Mouse (Mus musculus) cerebellum, adult 18-20 months (tissue): ENCODE results near the gene Vat1.
"Not testable (repeated sequence)": the region's sequence is repeated elsewhere in the genome, so short reads cannot be mapped to it uniquely, and the experiment has no call there.

Experiments used
- DNase-seq, 2 experiments: peaks; one replicate each; pipeline ENCODE4 v3.0.0; 2021

Vat1 gene

DNA sequence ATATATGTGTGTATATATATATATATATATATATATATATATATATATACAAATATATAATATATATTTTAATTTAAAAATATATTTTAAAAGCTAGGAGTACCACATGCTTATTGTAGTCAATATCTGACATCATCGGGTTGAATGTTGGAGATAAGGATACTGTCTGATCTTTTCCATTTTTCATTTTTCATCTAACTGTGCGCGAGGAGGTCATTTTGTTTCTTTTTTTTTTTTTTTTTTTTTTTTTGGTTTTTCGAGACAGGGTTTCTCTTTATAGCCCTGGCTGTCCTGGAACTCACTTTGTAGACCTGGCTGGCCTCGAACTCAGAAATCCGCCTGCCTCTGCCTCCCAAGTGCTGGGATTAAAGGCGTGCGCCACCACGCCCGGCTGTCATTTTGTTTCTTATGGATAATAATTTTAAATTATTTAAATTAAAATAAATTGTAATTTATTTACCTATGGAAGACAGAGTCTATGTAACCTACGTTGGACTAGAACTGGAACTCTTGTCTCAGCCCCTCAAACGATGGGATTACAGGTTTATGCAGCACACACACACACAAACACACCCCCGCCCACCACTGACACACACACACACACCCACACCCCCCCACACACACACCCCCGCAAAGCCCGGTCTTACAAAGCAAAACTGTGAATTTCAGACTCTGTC lies 24.4 kb downstream of the Vat1 start:
- DNase-seq, result not testable (repeated sequence)

DNA sequence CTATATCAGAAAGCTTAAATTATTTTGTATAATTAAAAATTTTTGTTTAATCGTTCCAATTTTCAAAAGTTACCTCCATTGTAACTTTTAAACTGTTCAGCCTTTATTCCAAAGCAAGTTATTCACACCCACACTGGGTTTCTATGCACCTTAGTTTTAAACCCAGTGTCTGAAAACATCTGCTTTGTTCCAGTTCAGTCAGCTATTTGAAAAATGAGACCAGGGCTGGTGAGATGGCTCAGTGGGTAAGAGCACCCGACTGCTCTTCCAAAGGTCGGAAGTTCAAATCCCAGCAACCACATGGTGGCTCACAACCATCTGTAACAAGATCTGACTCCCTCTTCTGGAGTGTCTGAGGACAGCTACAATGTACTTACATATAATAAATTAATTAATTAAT lies 28.0 kb downstream of the Vat1 start:
- DNase-seq, result not testable (repeated sequence)

- DNase-seq, result no peak
Measured at GRCm38 (mm10) chr11:101436916-101437315, 29.1 kb downstream of the Vat1 start.

- no peak for DNase-seq
Measured at GRCm38 (mm10) chr11:101435831-101436230, 30.2 kb downstream of the Vat1 start.

GRCm38 (mm10) chr11:101433396-101433795 lies 32.6 kb downstream of the Vat1 start:
- peak; percentile 64 to 66 for DNase-seq

- no peak for DNase-seq
Measured at GRCm38 (mm10) chr11:101431327-101431726, 34.7 kb downstream of the Vat1 start.

DNA sequence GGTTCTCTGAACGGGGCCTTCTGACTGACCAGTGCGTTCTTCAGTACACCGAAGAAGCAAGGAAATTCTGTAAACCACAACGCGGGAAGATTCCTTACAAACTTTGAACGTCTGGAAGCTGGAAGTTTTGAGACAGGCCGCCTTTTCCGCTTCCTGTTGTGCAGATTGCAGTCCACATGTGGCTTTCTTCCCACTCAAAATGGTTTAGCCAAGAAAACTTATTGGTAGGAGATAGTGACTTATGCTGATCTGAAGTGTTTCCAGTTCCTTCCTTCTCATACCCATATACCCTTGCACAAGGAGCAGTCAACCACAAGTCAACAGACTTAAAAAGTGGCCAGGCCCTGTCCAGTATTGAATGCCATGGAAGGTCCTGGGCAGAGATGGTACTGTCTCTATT lies 39.9 kb downstream of the Vat1 start:
- no peak for DNase-seq

DNA sequence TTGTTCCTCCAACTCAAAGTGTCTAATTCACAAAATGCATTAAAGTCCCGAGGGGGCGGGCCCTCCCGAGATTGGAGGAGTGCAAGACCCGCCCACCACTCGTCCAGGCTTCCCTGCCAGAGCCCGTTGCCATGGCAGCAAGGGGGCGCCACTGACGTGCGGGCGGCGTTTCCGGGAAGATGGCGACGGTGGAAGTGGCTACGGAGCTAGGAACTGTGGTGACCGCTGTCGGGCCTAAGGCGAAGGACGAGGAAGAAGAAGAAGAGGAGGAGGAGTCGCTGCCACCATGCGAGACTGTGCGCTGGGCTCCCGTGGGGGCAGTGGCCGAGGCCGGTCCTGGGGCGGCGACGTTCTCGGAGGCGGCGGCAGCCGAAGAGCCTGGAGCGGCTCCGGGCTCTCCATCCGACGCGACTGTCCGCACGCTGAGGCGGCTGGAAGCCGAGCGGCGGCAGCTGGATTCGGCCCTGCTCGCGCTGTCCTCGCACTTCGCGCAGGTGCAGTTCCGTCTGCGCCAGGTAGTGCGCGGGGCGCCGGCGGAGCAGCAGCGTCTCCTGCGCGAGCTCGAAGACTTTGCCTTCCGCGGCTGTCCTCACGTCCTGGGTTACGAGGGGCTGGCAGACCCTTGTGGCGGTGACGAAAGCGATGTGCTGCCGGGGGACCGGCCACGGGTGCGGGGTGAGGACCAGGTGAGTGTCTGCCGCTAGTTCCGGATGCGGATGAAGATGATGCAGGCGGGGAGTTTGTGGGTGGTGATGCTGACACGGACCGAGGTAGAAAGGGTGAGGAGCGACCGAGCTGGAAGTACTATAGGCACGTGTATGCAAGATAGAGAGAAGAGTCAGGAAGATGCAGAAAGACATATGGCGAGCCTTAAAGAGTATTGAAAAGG lies 40.9 kb downstream of the Vat1 start, which contains the start of the genes Rundc1 and Ptges3l:
TSS of gene Rundc1 (plus strand) at position 161 of the 889 bp plus-strand sequence.
TSS of gene Ptges3l (minus strand) at position 409 of the 889 bp plus-strand sequence.
- DNase-seq, result peak; percentile 98

GRCm38 (mm10) chr11:101424105-101424851 lies 41.8 kb downstream of the Vat1 start, which contains the start of gene Gm27029:
TSS of gene Gm27029 (minus strand) at chr11:101424796.
- peak in 1 of 2 experiments; percentile 21 for DNase-seq

DNA sequence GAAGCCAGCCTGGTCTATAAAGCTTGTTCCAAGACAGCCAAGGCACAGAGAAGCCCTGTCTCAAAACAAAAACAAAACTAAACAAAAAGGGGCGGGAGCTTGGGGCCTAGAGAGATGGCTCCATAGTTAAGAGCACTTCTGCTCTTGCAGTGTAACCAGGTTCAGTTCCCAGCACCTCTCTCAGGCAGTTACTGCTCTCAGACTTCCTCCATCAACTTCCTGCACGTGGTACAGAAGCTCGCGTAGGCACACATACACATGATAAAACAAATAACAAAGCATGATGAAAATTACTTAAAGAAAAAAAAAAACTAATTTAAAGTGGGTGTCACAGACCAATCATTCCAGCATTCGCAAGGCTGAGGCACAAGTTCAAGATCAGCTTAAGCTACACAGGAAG lies 45.9 kb downstream of the Vat1 start:
- DNase-seq, result no peak

DNA sequence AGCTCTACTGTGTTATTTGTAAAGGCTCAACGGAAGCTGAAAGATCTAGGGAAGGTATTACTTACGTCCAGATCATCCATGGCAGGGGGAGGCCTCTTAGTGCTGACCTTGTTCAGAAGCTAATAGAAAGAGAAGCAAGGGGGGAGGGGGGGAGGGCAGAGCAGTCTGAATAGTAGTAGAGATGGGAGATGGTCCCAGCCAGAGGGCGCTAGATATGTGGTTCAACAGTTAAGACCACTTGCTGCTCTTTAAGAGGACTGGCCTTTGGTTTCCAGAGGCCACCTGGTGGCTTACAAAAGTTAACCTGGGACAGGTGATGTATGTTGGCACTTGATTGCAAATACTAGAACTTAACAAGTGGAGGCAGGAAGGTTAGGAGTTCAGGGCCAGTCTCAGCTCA lies 46.4 kb downstream of the Vat1 start:
- no peak for DNase-seq

- DNase-seq, result no peak
Measured at GRCm38 (mm10) chr11:101418991-101419390, 47.0 kb downstream of the Vat1 start.

DNA sequence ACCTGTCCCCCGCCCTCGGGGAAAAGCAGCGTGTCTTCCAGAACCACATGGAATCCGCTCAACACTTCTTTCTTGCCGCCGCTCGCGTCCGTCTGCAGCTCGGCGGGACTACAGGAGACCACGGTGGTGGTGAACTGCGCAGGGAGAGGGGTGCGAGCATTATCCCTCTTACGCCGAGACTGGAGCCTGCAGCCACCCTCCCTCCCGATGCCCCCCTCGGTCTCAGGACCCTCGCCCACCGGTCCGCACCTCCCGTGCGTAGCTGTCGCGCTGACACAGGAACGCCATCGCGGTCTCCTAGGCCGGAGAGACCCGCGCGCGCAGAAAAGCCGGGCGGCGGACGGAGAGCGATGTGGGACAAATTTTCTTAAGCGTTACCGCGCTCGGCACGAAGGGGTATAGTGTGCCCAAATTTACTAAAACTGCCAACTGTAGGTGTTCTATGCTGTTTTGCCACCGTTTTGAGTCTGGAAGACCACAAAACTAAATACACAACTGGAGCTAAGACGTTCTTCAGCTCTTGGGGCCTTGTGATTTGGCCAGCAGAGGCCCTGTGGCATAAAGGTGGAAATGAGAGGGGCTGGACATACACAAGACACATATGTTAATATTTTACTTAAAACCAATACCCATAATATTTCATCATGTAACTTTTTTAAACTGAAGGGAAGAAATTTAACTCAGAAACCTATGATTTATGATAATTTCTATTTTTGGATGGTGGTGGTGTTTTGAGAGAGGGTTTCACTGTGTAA lies 48.8 kb downstream of the Vat1 start, which contains the start of gene Aarsd1:
TSS of gene Aarsd1 (minus strand) at position 515 of the 755 bp plus-strand sequence.
- peak; percentile 85 to 94 for DNase-seq

DNA sequence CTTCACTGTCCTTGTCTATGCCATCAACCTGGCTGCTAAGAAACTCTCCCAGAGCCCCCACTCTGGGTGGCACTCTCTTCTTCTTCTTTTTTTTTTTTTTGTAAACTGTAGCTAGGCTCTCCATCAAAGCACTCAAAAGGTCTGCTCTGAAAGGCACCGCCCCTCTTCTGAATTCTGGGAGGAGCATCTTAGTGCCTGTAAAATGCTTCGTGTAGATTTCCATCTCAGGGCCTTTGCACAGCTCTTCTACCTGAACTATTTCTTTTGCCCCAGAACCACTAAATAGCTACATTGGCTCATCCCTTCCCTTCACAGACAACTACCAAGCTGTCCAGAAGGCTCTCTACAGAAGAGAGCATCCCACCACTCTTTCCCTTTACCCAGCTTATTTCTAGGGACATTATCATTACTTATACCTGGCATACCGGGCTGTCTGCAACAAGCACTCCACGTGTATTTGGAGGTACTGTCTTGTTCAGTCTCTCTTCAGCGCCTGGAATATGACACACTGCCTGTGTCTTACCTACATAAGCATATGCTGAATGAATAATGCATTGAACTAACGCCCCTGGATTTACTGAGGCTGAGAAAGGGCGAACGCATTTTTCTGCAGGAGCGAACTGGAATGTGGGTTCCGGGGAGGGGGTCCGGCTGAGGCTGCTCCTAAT lies 49.5 kb downstream of the Vat1 start:
- DNase-seq, result no peak

GRCm38 (mm10) chr11:101415306-101415705 lies 50.7 kb downstream of the Vat1 start:
- no peak for DNase-seq
